Mouse (Mus musculus) stomach, embryonic 14.5 days (tissue): Measurements from ENCODE around the gene Clpb. TPM values are rescaled to one million over a fixed set of nuclear protein-coding genes. Genes with fewer than 3 reads are reported as not detected.

Source experiments
- ATAC-seq: fragments of 200-750 bp; cut with Nextera tagmentation; 2 replicates; pipeline ENCODE4 v1.8.0; 2017; ENCODE audit warnings: low read depth, moderate TSS enrichment; ENCODE audit not compliant: insufficient number of reproducible peaks, insufficient read depth, low FRiP score
- H3K27ac ChIP-seq: fragments of 300-500 bp; sonication (generic); 2 replicates; pipeline ENCODE4 v1.5.1; 2014; ENCODE audit warnings: mild to moderate bottlenecking, low read length, moderate library complexity, mixed read lengths
- H3K27me3 ChIP-seq: fragments of 300-500 bp; sonication (generic); 2 replicates; pipeline ENCODE4 v1.6.1; 2014; ENCODE audit warnings: low read length, control low read depth, mixed read lengths; ENCODE audit not compliant: control insufficient read depth, insufficient read depth
- H3K36me3 ChIP-seq: fragments of 300-500 bp; sonication (generic); 2 replicates; pipeline ENCODE4 v1.6.1; 2014; ENCODE audit warnings: mild to moderate bottlenecking, control low read depth, low read length, moderate library complexity, mixed read lengths; ENCODE audit not compliant: control insufficient read depth, insufficient read depth
- H3K4me1 ChIP-seq: fragments of 300-500 bp; sonication (generic); 2 replicates; pipeline ENCODE4 v1.6.1; 2014; ENCODE audit warnings: low read length, control low read depth, mixed read lengths; ENCODE audit not compliant: control insufficient read depth, insufficient read depth
- H3K4me2 ChIP-seq: fragments of 300-500 bp; sonication (generic); replicated peaks from 2 replicates; pipeline ENCODE4 v1.6.1; 2014; ENCODE audit warnings: low read depth, low read length, control low read depth
- H3K4me3 ChIP-seq: fragments of 300-500 bp; sonication (generic); 2 replicates; pipeline ENCODE4 v1.5.1; 2014; ENCODE audit warnings: low read depth, low read length, control low read depth
- H3K9ac ChIP-seq: fragments of 300-500 bp; sonication (generic); replicated peaks from 2 replicates; pipeline ENCODE4 v1.6.1; 2014; ENCODE audit warnings: low read depth, mild to moderate bottlenecking, control low read depth, low read length, moderate library complexity, mixed read lengths
- H3K9me3 ChIP-seq: fragments of 300-500 bp; sonication (generic); 2 replicates; pipeline ENCODE4 v1.6.1; 2016; ENCODE audit warnings: low read depth, low read length, control low read depth; ENCODE audit not compliant: control insufficient read depth
- WGBS: fragments of 180-500 bp; shearing (Covaris S2); extraction: QIAGEN DNeasy Blood & Tissue Kit; methylation state at CpG from one replicate; pipeline ENCODE4 v1.1.7; 2014; 5-methylcytosine and 5-hydroxymethylcytosine counted together
- polyA plus RNA-seq: library from polyadenylated mRNA; unstranded; fragments of >200 nt; fragmentation: Nextera tagmentation; extraction: Ambion mirVana; gene quantifications from 2 replicates; pipeline ENCODE4 v1.2.1, GENCODE M21; 2014

Clpb gene
- polyA plus RNA-seq, 1 experiment from 2014 or later = 52.5 TPM

DNA sequence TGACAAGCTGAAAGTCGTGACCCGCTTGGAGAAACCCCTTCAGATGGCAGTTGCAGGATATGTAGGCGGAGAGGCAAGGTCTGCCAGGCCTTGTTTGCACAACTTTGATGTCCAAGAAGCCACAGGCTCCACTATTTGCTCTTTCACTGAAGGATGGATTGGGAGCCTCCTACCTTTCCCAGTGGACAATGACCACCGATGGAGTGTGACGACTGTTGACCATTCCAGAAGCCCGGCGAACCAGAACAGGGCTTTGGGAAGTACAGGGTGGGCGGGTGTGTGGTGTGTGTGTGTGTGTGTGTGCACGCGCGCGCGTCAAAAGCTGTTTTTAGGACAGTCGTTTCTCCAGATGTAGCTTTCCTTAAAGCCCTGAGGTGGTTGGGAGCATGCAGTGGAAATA, 29.0 kb downstream of the Clpb start:
- ATAC-seq = no peak
- Histone ChIP-seq H3K27ac (no peak overlapping the region), H3K27me3 (no peaks in the 10 kb centered on the region), H3K9ac (no peak overlapping the region), H3K4me3 (no peak overlapping the region), H3K4me1 (no peaks in the 10 kb centered on the region), H3K9me3 (no peaks in the 10 kb centered on the region), H3K4me2 (no peak overlapping the region), H3K36me3 (0 out of 2 replicates have a peak, but pooled peaks cover 4% of the 10 kb centered on the region)
- WGBS = 83% methylated on average over 14 of the region's 14 CpGs

- Histone ChIP-seq H3K27ac (no peak overlapping the region), H3K9ac (no peak overlapping the region), H3K27me3 (no peaks in the 10 kb centered on the region), H3K9me3 (no peaks in the 10 kb centered on the region), H3K4me2 (no peak overlapping the region), H3K4me3 (no peak overlapping the region), H3K4me1 (no peaks in the 10 kb centered on the region), H3K36me3 (no peaks in the 10 kb centered on the region)
- WGBS = 55% methylated on average over 5 of the region's 5 CpGs
- no peak for ATAC-seq
Observed at GRCm38 (mm10) chr7:101695483-101695882, 32.0 kb downstream of the Clpb start.

GRCm38 (mm10) chr7:101696931-101697723, 33.7 kb downstream of the Clpb start:
- no peak overlapping the region for H3K4me2 ChIP-seq
- H3K4me3 ChIP-seq = no peak overlapping the region
- H3K36me3 ChIP-seq = no peaks in the 10 kb centered on the region
- no peak overlapping the region for H3K9ac ChIP-seq
- no peaks in the 10 kb centered on the region for H3K4me1 ChIP-seq
- no peak overlapping the region for H3K27ac ChIP-seq
- no peak for ATAC-seq
- WGBS = 75% methylated on average over 10 of the region's 10 CpGs
- H3K9me3 ChIP-seq = no peaks in the 10 kb centered on the region
- no peaks in the 10 kb centered on the region for H3K27me3 ChIP-seq

- no peak overlapping the region for H3K9ac ChIP-seq
- no peak for ATAC-seq
- 57% methylated on average over 3 of the region's 3 CpGs for WGBS
- no peak overlapping the region for H3K4me2 ChIP-seq
- H3K4me1 ChIP-seq = no peaks in the 10 kb centered on the region
- H3K4me3 ChIP-seq = no peak overlapping the region
- no peak overlapping the region for H3K27ac ChIP-seq
- no peaks in the 10 kb centered on the region for H3K9me3 ChIP-seq
- H3K27me3 ChIP-seq = no peaks in the 10 kb centered on the region
- H3K36me3 ChIP-seq = no peaks in the 10 kb centered on the region
Observed at GRCm38 (mm10) chr7:101700296-101700695, 36.9 kb downstream of the Clpb start.

DNA sequence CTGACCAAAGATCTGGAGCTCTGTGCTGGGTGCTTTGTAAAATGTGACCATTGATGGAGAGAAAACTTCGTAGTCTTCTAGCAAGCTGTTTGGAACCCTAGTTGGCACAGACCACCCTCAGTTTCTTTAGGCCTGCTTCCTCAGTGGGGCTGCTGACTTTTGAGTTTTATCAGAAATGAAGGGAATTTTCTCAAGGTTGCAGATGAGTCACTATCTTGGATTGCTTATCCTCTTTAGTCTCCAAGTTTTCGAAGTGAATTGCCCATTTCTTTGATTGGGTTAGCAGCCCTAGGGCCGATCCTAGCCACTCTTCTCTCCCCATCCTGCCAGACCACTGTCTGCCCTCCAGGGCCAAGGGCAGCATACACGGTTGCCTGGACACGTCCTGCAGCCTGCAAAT, 39.3 kb downstream of the Clpb start:
- Histone ChIP-seq H3K9me3 (no peaks in the 10 kb centered on the region), H3K36me3 (peaks cover 4% of the 10 kb centered on the region), H3K4me3 (no peak overlapping the region), H3K27ac (no peak overlapping the region), H3K4me1 (no peaks in the 10 kb centered on the region), H3K4me2 (no peak overlapping the region), H3K9ac (no peak overlapping the region), H3K27me3 (no peaks in the 10 kb centered on the region)
- no peak for ATAC-seq
- 85% methylated on average over 5 of the region's 5 CpGs for WGBS

DNA sequence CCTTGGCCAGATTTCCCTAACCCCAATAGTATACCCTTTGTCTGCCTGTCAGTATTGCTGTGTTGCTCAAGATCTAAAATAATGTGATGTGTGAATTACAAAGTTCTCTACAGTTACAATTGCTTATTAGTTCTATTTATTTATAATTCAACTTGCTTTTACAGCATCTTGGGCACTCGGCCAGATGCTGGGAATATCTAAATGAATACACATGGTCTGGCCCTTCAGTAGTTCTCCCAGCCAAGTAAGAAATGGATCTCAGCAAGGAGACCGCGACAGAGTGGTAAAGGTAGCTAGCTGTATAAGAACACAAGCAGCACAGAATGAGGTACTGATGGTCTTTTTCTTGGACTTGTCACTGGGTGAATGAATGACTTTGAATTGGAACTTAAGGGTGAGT, 46.2 kb downstream of the Clpb start:
- ATAC-seq = no peak
- H3K4me2 ChIP-seq = no peak overlapping the region
- no peaks in the 10 kb centered on the region for H3K4me1 ChIP-seq
- peaks cover 4% of the 10 kb centered on the region for H3K36me3 ChIP-seq
- H3K4me3 ChIP-seq = no peak overlapping the region
- 87% methylated on average over 3 of the region's 3 CpGs for WGBS
- no peaks in the 10 kb centered on the region for H3K9me3 ChIP-seq
- no peaks in the 10 kb centered on the region for H3K27me3 ChIP-seq
- H3K27ac ChIP-seq = no peak overlapping the region
- no peak overlapping the region for H3K9ac ChIP-seq

DNA sequence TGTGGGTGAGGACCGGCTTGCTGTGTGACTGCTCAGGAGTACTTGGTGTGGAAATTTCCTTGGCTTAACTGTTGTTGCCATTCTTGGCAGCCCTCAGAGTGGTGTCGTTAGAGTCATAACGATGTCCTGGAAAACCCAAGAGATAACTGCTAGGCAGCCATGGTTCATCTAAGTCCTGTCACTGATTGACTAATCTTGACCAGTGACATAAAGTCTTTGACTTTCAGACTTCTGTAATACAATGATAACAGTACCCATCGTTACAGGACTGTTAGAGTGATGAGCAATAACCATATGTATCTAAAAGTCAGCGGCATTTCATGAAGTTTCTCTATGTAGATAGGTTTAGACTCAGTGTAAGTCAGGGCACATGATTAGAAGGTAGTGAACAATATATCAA, 46.8 kb downstream of the Clpb start:
- ATAC-seq = no peak
- peaks cover 4% of the 10 kb centered on the region for H3K36me3 ChIP-seq

DNA sequence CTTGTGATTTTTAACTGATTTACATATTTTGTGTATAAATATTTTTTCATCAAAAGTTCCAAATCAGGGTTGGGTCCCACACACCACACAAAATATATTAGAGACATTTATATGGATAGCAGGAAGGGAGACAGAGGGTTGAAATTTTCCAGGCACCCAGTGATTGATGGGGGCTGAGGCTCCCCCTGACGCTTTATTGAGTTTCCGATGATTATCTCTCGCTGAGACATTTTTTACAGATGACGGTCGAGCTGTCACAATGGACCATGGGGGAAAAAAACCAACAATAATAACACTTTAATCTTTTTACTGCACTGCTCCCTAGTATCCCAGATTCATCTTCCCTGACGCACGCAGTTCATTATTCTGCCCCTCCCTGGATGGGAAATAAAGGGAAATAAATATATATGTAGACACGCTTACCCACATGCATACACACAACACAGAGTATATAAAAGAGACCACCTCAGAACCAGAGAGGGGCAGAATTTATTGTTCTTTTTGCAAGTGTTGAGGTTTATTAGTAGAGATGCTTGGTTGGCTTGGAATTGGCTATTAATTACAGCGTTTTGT, 50.5 kb downstream of the Clpb start:
- WGBS = 51% methylated on average over 9 of the region's 9 CpGs
- Histone ChIP-seq H3K9me3 (no peaks in the 10 kb centered on the region), H3K4me1 (no peaks in the 10 kb centered on the region), H3K9ac (no peak overlapping the region), H3K36me3 (no peaks in the 10 kb centered on the region), H3K4me2 (no peak overlapping the region), H3K27ac (no peak overlapping the region), H3K27me3 (no peaks in the 10 kb centered on the region), H3K4me3 (no peak overlapping the region)
- ATAC-seq = no peak

More for the DNA sequence above, 46.8 kb downstream of the Clpb start:
- Histone ChIP-seq H3K4me2 (no peak overlapping the region), H3K4me3 (no peak overlapping the region), H3K9ac (no peak overlapping the region), H3K9me3 (no peaks in the 10 kb centered on the region), H3K27ac (no peak overlapping the region), H3K27me3 (no peaks in the 10 kb centered on the region), H3K4me1 (no peaks in the 10 kb centered on the region)
- 91% methylated on average over 5 of the region's 5 CpGs for WGBS
